Mouse (Mus musculus) heart, embryonic 14.5 days (tissue): ENCODE measurements around the gene Trim3. TPM values are rescaled to one million over a fixed set of nuclear protein-coding genes. Genes with fewer than 3 reads are reported as not detected.

ENCODE experiments used
- ATAC-seq: fragments of 200-750 bp; cut with Nextera tagmentation; 2 replicates; pipeline ENCODE4 v1.8.0; 2017; ENCODE audit warnings: low read depth, moderate TSS enrichment; ENCODE audit not compliant: insufficient number of reproducible peaks, insufficient read depth, low FRiP score
- H3K27ac ChIP-seq, 2 experiments: fragments of 200-500 bp in 1 of 2; fragments of 300-500 bp in 1 of 2; sonication (generic) in 1 of 2; replicated peaks in 1 of 2; 2 replicates each; pipeline ENCODE4 v1.5.1; 2012 to 2014; ENCODE audit warnings: low read depth in 2 of 2, low read length in 2 of 2, control low read depth in 1 of 2, mild to moderate bottlenecking in 1 of 2, mixed read lengths in 1 of 2; ENCODE audit not compliant: control insufficient read depth in 1 of 2, insufficient read depth in 1 of 2
- H3K27me3 ChIP-seq: fragments of 300-500 bp; sonication (generic); 2 replicates; pipeline ENCODE4 v1.6.1; 2014; ENCODE audit warnings: mild to moderate bottlenecking, low read length, control low read depth; ENCODE audit not compliant: control insufficient read depth, insufficient read depth
- H3K36me3 ChIP-seq: fragments of 300-500 bp; sonication (generic); 2 replicates; pipeline ENCODE4 v1.6.1; 2014; ENCODE audit warnings: mild to moderate bottlenecking, control low read depth, low read length, mixed read lengths; ENCODE audit not compliant: control insufficient read depth, insufficient read depth
- H3K4me1 ChIP-seq, 2 experiments: fragments of 200-500 bp in 1 of 2; fragments of 300-500 bp in 1 of 2; sonication (generic) in 1 of 2; 2 replicates each; pipeline ENCODE4 v1.6.1; 2012 to 2014; ENCODE audit warnings: low read length in 2 of 2, control low read depth in 1 of 2, mixed read lengths in 1 of 2; ENCODE audit not compliant: control insufficient read depth in 2 of 2, insufficient read depth in 2 of 2
- H3K4me2 ChIP-seq: fragments of 300-500 bp; sonication (generic); 2 replicates; pipeline ENCODE4 v1.6.1; 2014; ENCODE audit warnings: mild to moderate bottlenecking, low read length
- H3K4me3 ChIP-seq, 2 experiments: fragments of 200-500 bp in 1 of 2; fragments of 300-500 bp in 1 of 2; sonication (generic) in 1 of 2; 2 replicates each; pipeline ENCODE4 v1.5.1; 2012 to 2014; ENCODE audit warnings: low read length in 2 of 2, mild to moderate bottlenecking in 2 of 2, control low read depth in 1 of 2, low read depth in 1 of 2, moderate library complexity in 1 of 2; ENCODE audit not compliant: control insufficient read depth in 1 of 2, insufficient read depth in 1 of 2
- H3K9ac ChIP-seq: fragments of 300-500 bp; sonication (generic); 2 replicates; pipeline ENCODE4 v1.6.1; 2014; ENCODE audit warnings: mild to moderate bottlenecking, low read length
- H3K9me3 ChIP-seq: fragments of 300-500 bp; sonication (generic); 2 replicates; pipeline ENCODE4 v1.6.1; 2016; ENCODE audit warnings: low read length, control low read depth; ENCODE audit not compliant: control insufficient read depth
- WGBS: fragments of 180-500 bp; shearing (Covaris S2); extraction: QIAGEN DNeasy Blood & Tissue Kit; methylation state at CpG from one replicate; pipeline ENCODE4 v1.1.7; 2014; 5-methylcytosine and 5-hydroxymethylcytosine counted together
- polyA plus RNA-seq: library from polyadenylated mRNA; unstranded; fragments of >200 nt; fragmentation: Nextera tagmentation; extraction: Ambion mirVana; gene quantifications from 2 replicates; pipeline ENCODE4 v1.2.1, GENCODE M21; 2014

Trim3 gene
- polyA plus RNA-seq, 1 experiment from 2014 or later: 26.3 TPM

GRCm38 (mm10) chr7:105578481-105578880 is 54.9 kb downstream of the Trim3 start:
- H3K27me3 ChIP-seq: no peaks in the 10 kb centered on the region
- no peak overlapping the region for H3K27ac ChIP-seq
- 71% methylated on average over 2 of the region's 2 CpGs for WGBS
- peaks cover 0 to 13% of the 10 kb centered on the region in 2 experiments; a peak in 2 of 4 replicates for H3K4me1 ChIP-seq
- H3K9me3 ChIP-seq: no peaks in the 10 kb centered on the region
- no peak overlapping the region for H3K4me2 ChIP-seq
- no peak for ATAC-seq
- no peak overlapping the region for H3K9ac ChIP-seq
- no peak overlapping the region for H3K4me3 ChIP-seq
- peaks cover 11% of the 10 kb centered on the region; the same call in 1 of the 2 replicates for H3K36me3 ChIP-seq

DNA sequence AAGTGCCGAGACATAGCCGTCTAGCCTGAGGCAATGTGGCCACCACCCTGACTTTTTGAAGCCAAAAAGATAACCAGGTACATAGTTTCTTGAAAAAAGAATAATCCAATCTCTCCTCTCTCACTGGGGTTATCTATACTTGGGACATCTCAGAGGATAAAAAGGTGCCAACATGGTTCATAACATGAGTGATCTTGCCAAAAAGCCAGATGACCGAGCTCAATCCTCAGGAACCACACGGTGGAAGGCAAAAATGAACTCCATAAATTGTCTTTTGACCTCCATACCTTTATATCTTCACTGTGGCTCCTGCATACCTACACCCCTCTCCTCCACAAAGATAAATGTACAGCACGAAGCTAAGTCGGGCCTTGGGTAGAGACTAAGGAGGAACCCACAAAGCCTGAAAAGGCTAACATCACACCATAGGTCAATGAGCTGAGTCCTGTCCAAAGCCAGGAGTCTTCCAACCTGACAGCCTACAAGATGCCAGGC is 55.9 kb downstream of the Trim3 start:
- WGBS: 83% methylated on average over 6 of the region's 6 CpGs

DNA sequence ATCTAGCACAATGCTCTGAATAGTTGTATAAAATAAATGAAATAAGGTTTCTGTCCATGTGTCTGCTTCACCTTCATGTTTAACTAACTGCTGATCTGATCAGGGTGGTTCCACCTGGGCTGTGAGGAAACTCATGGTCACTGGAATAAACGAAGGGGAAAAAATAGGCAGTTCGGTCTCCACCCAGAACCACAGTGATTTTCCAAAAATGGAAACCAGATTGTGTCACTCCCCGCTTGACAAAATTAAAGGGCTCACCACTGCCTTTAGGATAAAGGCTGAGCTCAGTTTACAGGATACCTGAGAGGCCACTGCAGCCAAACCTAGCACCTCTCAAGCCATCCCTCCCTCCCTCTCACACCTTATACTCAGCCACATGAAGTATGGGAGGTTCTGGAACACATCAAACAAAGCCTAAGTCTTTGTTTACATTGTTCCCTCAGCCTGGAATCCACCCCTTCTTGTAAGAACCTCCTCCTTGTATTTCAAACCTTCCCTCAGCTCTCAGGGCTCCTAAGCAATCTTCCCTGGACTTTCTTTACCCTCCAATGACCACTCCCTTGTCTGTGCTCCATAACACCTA is 57.1 kb downstream of the Trim3 start:
- Histone ChIP-seq H3K27ac (no peak overlapping the region), H3K36me3 (peaks cover 24% of the 10 kb centered on the region; the same call in 1 of the 2 replicates), H3K9ac (no peak overlapping the region), H3K27me3 (no peaks in the 10 kb centered on the region), H3K4me2 (no peak overlapping the region), H3K4me3 (no peak overlapping the region), H3K9me3 (no peaks in the 10 kb centered on the region), H3K4me1 (peaks cover 0 to 7% of the 10 kb centered on the region in 2 experiments; a peak in 2 of 4 replicates)
- WGBS: 47% methylated on average over 3 of the region's 3 CpGs
- no peak for ATAC-seq

More for the DNA sequence above, 55.9 kb downstream of the Trim3 start:
- Histone ChIP-seq H3K27me3 (no peaks in the 10 kb centered on the region), H3K9ac (no peak overlapping the region), H3K9me3 (no peaks in the 10 kb centered on the region), H3K27ac (no peak overlapping the region), H3K36me3 (peaks cover 22% of the 10 kb centered on the region; the same call in 1 of the 2 replicates), H3K4me3 (no peak overlapping the region), H3K4me1 (peaks cover 0 to 13% of the 10 kb centered on the region in 2 experiments; a peak in 2 of 4 replicates), H3K4me2 (no peak overlapping the region)
- ATAC-seq: no peak

- no peaks in the 10 kb centered on the region for H3K27me3 ChIP-seq
- peaks cover 24% of the 10 kb centered on the region; the same call in 1 of the 2 replicates for H3K36me3 ChIP-seq
- no peak overlapping the region for H3K27ac ChIP-seq
- no peaks in the 10 kb centered on the region for H3K9me3 ChIP-seq
- H3K4me3 ChIP-seq: no peak overlapping the region
- peaks cover 9 to 14% of the 10 kb centered on the region in 2 experiments for H3K4me1 ChIP-seq
- H3K4me2 ChIP-seq: no peak overlapping the region
- WGBS: 82% methylated on average over 4 of the region's 4 CpGs
- H3K9ac ChIP-seq: no peak overlapping the region
- ATAC-seq: no peak
Measured at GRCm38 (mm10) chr7:105574537-105574936, 58.8 kb downstream of the Trim3 start.

GRCm38 (mm10) chr7:105572949-105573348 is 60.4 kb downstream of the Trim3 start:
- Histone ChIP-seq H3K4me3 (no peak overlapping the region), H3K4me1 (peaks cover 16 to 22% of the 10 kb centered on the region in 2 experiments), H3K9me3 (no peaks in the 10 kb centered on the region), H3K36me3 (peaks cover 24% of the 10 kb centered on the region; the same call in 1 of the 2 replicates), H3K9ac (no peak overlapping the region), H3K27ac (no peak overlapping the region), H3K27me3 (no peaks in the 10 kb centered on the region), H3K4me2 (no peak overlapping the region)
- ATAC-seq: no peak
- whole genome bisulfite sequencing: 92% methylated on average over 8 of the region's 8 CpGs

- no peaks in the 10 kb centered on the region for H3K9me3 ChIP-seq
- no peak for ATAC-seq
- no peaks in the 10 kb centered on the region for H3K27me3 ChIP-seq
- H3K4me2 ChIP-seq: no peak overlapping the region
- peaks cover 16 to 26% of the 10 kb centered on the region in 2 experiments for H3K4me1 ChIP-seq
- H3K4me3 ChIP-seq: no peak overlapping the region
- peaks cover 39% of the 10 kb centered on the region for H3K36me3 ChIP-seq
- H3K9ac ChIP-seq: no peak overlapping the region
- 71% methylated on average over 4 of the region's 4 CpGs for WGBS
- H3K27ac ChIP-seq: no peak overlapping the region
Measured at GRCm38 (mm10) chr7:105570756-105571155, 62.6 kb downstream of the Trim3 start.

- ATAC-seq: no peak
- Histone ChIP-seq H3K4me1 (peaks cover 22 to 34% of the 10 kb centered on the region in 2 experiments), H3K9me3 (no peaks in the 10 kb centered on the region), H3K4me2 (no peak overlapping the region), H3K27me3 (no peaks in the 10 kb centered on the region), H3K9ac (no peak overlapping the region), H3K4me3 (no peak overlapping the region), H3K36me3 (peaks cover 47% of the 10 kb centered on the region), H3K27ac (no peak overlapping the region)
- 36% methylated on average over 12 of the region's 12 CpGs for WGBS
Measured at GRCm38 (mm10) chr7:105569512-105570496, 63.6 kb downstream of the Trim3 start.
